Mouse (Mus musculus) lung, adult 18-20 months (tissue): ENCODE measurements around the gene Adrm1.

ENCODE experiments used
- DNase-seq, 2 experiments: peaks; one replicate each; pipeline ENCODE4 v3.0.0; 2022; ENCODE audit warnings: mixed read lengths in 2 of 2

Adrm1 gene

GRCm38 (mm10) chr2:180185686-180186085 lies 14.4 kb downstream of the Adrm1 start:
- DNase-seq = no peak

GRCm38 (mm10) chr2:180187362-180187761 lies 16.1 kb downstream of the Adrm1 start:
- DNase-seq = no peak

GRCm38 (mm10) chr2:180196610-180197322 lies 25.5 kb downstream of the Adrm1 start:
- peak; percentile 36 to 45 for DNase-seq

- no peak for DNase-seq
These were observed 26.2 kb downstream of the Adrm1 start for GRCm38 (mm10) chr2:180197323-180198037.

GRCm38 (mm10) chr2:180198782-180199181 lies 27.5 kb downstream of the Adrm1 start:
- no peak for DNase-seq

- no peak for DNase-seq
These were observed 29.4 kb downstream of the Adrm1 start for GRCm38 (mm10) chr2:180200681-180201080.

- no peak for DNase-seq
These were observed 30.0 kb downstream of the Adrm1 start for GRCm38 (mm10) chr2:180201303-180201702.

- no peak for DNase-seq
These were observed 31.0 kb downstream of the Adrm1 start for GRCm38 (mm10) chr2:180202263-180202662.

GRCm38 (mm10) chr2:180202805-180203204 lies 31.5 kb downstream of the Adrm1 start:
- DNase-seq = peak; percentile 56 to 74

GRCm38 (mm10) chr2:180204501-180204900 lies 33.2 kb downstream of the Adrm1 start:
- DNase-seq = no peak

- no peak for DNase-seq
These were observed 34.0 kb downstream of the Adrm1 start for GRCm38 (mm10) chr2:180205083-180205955.

GRCm38 (mm10) chr2:180205956-180206280 lies 34.6 kb downstream of the Adrm1 start:
- no peak for DNase-seq

- DNase-seq = peak in 1 of 2 experiments; percentile 72
These were observed 36.6 kb downstream of the Adrm1 start for GRCm38 (mm10) chr2:180207840-180208239.

GRCm38 (mm10) chr2:180208976-180209375 lies 37.7 kb downstream of the Adrm1 start:
- DNase-seq = no peak

- DNase-seq = no peak
These were observed 41.0 kb downstream of the Adrm1 start for GRCm38 (mm10) chr2:180212255-180212654.

GRCm38 (mm10) chr2:180214352-180214978 lies 43.2 kb downstream of the Adrm1 start:
- DNase-seq = no peak

- no peak for DNase-seq
These were observed 43.8 kb downstream of the Adrm1 start for GRCm38 (mm10) chr2:180215011-180215461.

GRCm38 (mm10) chr2:180215951-180216350 lies 44.7 kb downstream of the Adrm1 start:
- peak; percentile 76 to 88 for DNase-seq

- DNase-seq = no peak
These were observed 45.6 kb downstream of the Adrm1 start for GRCm38 (mm10) chr2:180216921-180217320.

GRCm38 (mm10) chr2:180217587-180217986 lies 46.3 kb downstream of the Adrm1 start:
- DNase-seq = peak; percentile 87 to 94

- DNase-seq = no peak
These were observed 47.0 kb downstream of the Adrm1 start for GRCm38 (mm10) chr2:180218241-180218640.

GRCm38 (mm10) chr2:180218677-180219076 lies 47.4 kb downstream of the Adrm1 start:
- DNase-seq = peak; percentile 61 to 78
